Mouse (Mus musculus) adrenal gland, postnatal 10 days (tissue): Measurements from ENCODE around the gene Thumpd2. TPM values are rescaled to one million over a fixed set of nuclear protein-coding genes. Genes with fewer than 3 reads are reported as not detected.

ENCODE experiments used
- DNase-seq: peaks from one replicate; pipeline ENCODE4 v3.0.0; 2021; ENCODE audit warnings: mixed read lengths
- long read RNA-seq, 2 experiments: library from polyadenylated mRNA; stranded (forward); transcript quantifications; one replicate each; pipeline ENCODE4 v2.0.0; 2021
- total RNA-seq, 2 experiments: library from RNA; stranded (reverse); gene quantifications; 2 replicates each; pipeline ENCODE4 v1.2.3; 2021

Thumpd2 gene
- 1 to 10 TPM; 7.7 to 10.0 TPM for total RNA-seq
- long read RNA-seq, experiment 1, transcript Thumpd2-201 (10 exons, 1,833 nt), result major isoform, 23 of 30 reads
- long read RNA-seq, experiment 1, partial matches to known transcripts, result 0 of 30 reads
- long read RNA-seq, experiment 1, other reads (novel, unspliced or antisense), result 7 of 30 reads
- long read RNA-seq, experiment 2, transcript Thumpd2-201 (10 exons, 1,833 nt), result major isoform, 8 of 16 reads
- long read RNA-seq, experiment 2, partial matches to known transcripts, result 1 of 16 reads
- long read RNA-seq, experiment 2, other reads (novel, unspliced or antisense), result 7 of 16 reads

DNA sequence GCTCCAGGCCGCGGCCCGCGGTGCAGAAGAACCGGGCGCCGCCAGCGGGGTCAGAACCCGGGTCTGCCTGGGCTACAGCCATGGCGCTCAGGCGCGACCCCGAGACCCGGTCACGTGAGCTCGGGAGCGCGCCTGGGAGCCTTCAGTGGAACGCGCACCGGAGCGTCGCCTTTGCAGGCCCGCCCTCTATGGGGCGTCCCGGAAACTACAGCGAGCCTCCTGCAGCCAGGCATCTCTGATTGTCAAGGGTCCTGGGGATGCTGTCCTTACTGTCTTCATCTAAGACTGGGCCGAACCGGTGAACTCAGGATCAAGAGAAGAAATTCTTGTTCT lies at the start of gene Thumpd2:
Gene Thumpd2, minus strand, starts transcription at position 104 of the 333 bp plus-strand sequence.
- DNase-seq, result peak; percentile 93

DNA sequence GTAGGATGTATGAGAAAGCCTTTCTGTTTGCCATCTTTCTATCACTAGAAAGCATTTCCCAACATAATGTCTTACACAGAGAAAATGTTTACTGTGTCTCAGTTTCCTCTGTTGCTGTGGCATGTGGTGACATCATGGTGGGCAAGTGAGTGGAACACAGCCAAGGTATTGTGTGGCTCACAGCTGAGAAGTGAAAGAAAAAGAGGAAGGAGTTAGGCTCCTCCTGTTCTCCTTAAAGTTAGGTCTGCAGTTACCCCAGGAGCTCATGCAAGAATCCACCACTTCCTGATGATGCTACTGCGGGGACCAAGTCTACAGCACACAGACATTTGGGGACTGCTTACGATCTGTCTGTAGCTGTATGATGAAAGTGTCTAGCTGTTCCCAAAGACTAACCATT lies 39.4 kb upstream of the Thumpd2 start:
- no peak for DNase-seq

DNA sequence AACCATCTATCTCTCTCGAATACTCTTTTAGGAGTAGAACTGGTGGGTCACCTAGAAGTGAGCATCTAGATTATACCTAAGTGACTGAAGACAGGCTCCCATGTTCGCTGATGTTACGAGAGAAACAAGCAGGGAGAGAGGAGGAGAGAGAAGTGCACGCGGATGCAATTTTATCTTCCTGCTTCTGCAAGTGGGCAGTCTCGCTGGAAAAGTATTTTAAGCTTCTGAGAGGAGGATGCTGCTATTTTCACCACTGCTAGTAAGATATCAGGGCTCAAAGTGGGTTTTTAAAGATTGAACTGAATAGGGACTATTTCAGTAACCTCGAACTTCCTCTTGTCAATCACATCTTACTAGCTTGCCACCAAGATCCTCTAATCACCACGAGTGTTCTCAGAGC lies 38.0 kb upstream of the Thumpd2 start:
- no peak for DNase-seq

DNA sequence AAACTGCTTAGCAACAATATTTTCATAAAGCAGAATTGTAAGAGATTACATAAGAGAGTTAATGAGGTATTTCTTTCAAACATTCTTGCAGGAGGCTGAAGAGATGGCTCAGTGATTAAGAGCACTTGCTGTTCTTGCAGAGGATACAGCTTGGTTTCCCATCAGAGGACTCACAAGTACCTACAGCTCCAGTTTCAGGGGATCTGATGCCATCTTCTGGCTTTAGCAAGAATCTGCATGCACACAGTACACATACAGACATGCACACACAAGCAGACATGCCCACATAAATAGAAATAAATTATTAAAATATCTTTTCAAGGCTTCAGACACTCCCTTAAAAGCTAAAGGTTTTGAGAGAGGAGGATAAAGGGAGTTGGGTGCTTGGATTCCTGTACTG lies 33.6 kb upstream of the Thumpd2 start:
- DNase-seq, result no peak

DNA sequence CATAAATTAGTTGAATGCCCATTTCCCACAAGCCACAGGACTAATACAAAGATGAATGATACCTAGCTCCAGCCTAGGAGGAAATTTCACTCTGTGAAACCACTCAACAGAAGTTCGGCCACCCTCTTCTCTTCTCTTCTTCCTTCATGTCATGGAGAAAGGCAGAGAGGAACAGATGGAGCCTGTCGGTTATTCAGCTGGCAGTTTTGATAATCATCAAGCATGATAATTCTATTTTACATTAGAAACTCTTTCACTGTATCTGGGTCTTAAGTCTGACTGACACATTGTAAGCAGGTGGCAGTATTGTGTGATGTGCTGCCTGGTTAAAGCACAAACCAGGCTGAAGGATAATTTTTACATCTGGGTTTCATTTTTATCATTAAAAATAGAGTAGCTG lies 31.6 kb upstream of the Thumpd2 start:
- DNase-seq, result no peak

DNA sequence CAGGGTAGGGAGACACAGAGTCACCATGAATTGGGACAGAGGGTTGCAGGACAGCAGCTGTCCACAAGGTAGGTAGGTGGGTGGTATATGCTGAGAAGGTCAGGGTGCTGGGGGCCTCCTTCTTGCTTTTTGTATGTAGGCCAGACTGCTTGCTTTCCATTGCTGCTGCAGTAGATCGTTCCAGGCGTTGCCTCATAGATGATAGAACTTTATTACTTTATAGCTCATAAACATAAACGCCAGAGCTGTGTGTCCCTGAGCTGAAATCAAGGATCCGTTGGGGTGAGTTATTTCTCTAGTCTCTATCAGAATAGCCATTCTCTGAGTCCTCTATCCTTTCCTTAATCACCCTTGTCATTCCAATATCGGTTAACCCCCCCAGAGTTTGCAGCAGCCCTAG lies 27.9 kb upstream of the Thumpd2 start:
- no peak for DNase-seq

DNA sequence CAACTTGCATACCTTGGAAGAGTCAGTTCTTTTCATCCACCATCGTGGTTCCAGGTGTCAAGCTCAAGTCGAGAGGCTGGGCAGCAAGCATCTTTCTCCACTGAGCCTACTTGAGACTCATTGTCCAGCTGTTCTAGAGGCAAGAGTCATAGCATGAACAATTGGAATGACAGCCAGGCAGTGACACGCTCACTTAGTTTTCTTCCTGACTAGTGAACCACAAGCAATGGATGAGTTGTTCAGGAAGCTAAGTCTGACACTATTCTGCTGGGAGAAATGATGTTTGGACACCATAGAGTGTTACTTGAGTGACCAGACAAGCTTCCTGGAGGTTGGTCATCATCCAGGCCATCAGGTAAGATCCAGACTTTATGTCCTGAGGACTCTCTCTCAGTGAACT lies 24.0 kb upstream of the Thumpd2 start:
- no peak for DNase-seq

DNA sequence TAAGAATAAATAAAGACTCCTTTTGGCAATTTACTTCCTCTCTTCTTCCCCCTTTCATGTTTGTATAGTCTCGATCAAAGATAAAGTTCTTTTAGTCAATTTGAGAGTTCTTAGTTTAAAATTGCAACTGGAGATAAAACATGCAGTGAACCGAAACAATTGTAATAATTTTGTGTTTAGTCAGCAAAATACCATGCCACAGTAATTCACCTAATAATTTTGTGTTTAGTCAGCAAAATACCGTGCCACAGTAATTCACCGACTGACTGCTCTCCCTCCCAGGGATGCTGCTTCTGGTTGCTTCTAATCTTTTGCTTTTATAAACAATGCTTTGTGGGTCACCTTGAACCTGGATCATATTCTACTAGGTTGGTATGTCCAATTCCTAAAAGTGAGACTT lies 22.9 kb upstream of the Thumpd2 start:
- no peak for DNase-seq

DNA sequence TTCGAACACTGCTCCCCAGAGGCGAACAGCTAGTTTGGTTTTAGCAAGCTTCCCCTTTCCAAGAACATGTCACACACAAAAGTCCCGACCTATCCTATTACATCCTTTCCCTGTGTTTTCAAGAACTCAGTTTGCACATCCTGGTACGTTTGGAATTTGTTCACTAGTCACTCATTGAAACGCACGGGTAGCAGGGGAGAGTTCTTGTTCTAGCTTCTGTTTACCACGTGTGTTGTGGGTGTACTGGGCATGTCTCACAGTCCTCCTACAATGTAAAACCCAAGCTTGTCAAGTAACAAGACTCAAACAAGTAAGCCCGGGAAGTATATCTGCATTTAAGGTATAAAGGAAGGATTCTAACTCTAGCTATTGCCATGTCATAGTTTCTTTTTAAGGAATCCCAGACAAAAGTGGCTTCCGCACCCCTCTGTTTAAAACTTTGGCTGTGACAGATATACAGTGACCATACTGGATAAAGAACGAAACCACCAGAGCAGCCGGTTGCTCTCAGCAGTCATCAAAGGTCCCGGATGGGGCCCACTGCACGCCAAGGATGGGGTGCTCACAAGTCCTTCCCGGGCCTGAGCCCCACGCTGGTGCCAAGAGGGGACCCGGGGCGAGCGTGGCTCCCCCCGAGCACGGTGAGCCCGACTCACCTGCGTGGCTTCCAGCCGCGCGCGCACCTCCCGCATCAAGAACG lies 453 bp downstream of the Thumpd2 start:
- peak; percentile 24 for DNase-seq

DNA sequence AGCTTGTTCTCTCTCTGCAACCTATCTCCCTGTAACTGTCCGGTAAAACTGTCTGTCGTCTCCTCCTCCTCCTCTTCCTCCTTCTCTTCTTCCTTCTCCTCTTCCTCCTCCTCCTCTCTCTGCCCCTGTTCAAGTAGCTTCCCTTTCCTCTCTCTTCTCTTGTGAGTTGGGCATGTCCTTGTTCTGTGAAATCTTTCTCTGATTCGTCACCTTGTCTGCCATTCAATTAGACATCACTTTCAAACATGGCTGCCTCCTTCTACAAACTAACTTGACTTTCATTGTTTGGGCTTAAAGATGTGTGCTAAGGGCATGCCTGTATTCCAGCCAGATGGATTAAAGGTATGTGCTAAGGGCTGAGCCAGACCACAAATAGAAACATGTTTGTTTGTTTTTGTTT lies 1.5 kb downstream of the Thumpd2 start:
- no peak for DNase-seq

DNA sequence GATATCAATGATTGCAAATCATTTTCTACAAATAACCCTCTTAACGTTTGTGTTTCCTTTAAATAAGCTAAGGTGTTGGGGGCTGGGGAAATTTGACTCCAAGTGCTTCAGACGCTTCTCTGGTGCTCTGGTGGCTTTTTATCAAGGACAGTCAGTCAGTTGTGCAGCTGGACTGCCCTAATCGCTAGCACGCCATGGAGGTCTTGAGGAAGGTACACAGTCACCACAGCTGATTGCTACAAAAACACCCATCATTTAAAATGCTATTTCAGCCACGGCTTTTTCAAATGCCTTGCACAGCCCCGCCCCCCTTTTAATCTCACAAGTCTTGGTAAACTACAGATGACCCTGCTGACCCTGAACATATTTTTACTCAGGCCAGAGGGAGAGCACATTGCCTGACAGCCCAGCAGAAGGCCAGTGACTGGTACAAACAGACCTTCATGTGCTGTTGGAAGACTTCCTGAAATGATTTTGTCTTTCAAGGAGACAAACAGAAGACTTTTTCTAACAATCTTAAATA lies 2.5 kb downstream of the Thumpd2 start:
- DNase-seq, result peak; percentile 15

DNA sequence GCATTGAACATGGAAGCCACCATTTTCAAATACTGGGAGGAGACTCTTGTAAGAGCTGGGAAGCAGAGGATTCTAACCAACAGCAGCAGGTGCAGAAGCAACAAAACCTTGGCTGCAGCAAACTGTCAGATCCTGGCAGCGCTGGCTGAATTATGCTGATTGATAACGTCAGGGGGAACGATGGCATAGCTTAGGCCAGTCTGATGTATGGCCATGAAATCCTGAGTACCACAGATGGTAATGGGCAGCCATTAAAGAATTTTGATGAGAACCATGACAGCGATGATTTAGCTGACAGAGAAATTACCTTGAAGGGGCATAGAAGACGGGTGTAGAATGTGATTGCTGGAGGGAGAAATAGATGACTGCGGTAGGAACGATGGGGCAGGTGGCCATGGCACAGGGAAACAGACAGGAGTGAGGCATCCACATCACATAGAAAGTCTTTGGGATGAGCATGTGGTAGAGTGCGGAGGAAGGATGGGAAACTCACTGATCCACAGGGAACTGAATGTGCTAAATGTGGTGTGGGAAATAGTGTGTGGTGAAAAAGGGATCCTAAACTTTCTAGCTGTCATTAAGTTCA lies 8.0 kb downstream of the Thumpd2 start:
- no peak for DNase-seq

DNA sequence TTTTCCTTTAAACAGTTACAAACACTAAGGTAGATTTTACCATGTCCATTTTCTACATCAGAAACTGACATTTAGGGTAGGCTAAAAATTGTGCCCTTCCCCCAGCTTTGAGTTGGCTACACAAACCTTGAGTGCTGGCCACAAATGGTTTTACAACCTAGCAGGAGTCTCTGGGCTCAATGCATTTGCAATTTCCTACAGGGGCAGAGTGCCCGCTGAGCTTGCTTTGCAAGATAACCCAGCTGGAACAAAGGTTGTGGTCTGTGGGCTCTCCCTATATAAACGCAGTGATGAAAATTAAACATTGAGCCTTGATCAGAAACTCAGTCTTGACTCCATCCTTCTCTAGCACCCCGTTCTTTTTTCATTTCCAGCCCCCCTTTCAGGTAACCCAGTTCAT lies 8.8 kb downstream of the Thumpd2 start:
- no peak for DNase-seq

DNA sequence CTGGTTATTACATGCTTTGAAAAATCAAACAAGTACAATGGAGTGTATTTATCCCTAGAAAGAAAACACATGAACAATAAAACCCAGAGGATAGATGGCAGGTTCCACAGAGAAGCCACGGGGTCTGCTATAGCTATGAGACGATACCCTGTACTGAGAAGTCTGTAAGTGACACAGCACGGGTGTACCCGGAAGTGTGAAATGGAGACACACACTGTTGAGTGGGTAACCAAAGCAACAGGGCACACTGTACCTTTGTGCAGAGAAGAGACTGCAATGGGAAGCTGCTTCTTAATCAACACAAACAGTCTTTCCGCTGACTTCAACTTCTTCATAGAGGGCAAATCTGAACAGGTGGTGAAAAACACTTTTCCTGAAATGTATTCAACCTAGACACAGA lies 9.4 kb downstream of the Thumpd2 start:
- no peak for DNase-seq

DNA sequence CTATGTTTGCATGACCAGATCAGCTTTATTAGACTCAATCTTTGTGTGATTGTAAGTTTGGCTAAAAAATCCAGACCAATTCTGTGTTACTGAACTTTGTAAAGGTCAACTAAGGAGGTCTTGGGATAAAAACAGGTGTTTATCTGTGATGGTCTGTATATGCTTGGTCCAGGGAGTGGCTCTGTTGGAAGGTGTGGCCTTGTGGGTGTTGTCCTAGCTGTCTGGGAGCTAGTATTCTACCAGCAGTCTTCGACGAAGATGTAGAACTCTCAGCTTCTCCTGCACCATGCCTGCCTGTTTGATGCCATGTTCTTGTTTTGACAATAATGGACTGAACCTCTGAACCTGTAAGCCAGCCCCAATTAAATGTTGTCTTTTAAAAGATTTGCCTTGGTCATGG lies 11.6 kb downstream of the Thumpd2 start:
- DNase-seq, result no peak

DNA sequence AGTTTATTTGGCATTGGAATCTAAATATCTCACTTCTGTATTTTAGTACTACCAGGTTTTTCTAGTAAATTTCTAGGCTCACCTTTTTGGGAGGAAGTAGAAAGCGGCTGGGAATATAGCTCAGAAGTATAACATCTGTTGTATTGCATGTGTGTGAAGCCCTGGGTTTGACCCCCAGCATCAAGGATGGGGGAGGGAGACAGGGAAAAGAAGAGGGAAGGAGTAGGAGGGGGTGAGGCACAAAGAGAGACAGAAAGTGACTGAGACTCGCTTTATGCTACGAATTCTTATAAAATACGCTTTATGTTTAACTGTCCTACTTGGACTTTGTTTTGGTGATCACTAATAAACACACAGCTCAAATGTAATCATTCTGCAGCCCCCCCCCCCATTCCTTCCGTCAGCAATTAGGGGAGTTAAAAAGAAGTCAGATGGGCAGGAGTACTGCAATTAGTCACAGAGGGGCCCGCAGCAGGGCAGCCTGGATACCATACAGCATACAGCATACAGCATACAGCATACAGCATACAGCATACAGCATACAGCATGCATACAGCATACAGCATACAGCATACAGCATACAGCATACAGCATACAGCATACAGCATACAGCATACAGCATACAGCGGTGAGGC lies 16.8 kb downstream of the Thumpd2 start:
- DNase-seq, result no peak

DNA sequence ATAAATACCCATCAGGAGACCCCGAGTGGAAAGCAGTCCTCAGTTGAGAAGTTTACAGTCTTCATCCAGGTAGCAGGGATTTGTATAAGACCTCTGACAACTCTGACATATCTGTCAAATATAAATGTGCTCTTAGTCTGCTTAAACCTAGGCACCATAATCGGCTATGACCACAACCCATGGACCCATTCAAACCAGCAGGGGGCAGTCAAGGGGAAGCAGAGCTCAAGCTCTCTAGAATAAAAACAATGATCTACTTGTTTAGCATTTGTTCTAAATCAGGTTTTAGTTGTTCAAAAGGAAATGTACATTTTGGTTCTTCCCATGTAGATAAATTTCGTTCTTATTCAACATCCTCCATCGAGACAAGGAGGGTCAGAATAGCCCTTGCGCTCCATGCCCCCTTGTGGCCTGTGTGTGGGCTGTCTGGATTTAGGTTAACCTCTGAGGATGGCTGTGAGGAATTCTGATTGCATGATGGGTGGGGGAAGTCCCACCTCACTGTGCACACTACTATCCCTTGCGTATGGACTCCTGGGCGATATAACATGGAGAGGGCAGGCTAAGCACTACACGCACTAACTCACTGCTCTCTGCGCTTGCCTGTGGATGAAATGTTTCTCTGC lies 19.2 kb downstream of the Thumpd2 start:
- peak; percentile 68 for DNase-seq

DNA sequence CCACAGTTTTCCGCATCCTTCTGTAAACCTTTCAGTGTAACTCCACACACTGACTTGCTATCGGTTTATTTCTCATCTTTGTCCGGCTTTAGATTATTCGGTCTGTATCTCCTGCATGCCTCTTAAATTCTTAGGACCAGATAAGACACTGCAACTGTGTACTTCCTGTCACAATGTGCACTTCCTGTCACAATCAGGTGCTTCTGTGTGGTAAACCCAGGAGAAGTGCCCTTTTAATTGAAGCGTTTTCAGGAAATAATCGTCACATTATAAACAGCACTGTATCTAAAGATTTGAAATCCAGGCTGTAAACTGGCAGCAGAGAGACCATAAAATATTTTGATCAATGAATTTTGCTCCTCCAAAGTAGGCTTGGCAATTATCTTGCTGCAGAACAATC lies 19.8 kb downstream of the Thumpd2 start:
- DNase-seq, result no peak

DNA sequence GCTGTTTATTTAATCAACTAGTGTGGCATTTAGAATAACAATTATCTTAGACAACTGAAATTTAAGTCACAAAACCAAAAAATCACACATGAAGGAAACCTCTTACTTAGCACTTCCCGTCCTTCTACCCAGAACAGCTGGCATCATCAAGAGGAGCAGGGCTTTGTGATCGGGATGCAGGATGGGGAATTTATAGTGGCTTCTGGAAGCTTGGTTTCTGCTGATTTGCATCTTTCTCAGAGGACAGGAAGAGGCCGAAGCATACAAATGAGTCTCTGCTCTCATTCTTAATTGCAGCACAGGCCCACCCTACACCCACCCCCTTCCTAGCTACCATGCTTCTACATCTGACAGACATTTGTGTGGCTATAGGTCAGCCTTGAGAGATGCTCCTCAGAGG lies 20.5 kb downstream of the Thumpd2 start:
- no peak for DNase-seq

DNA sequence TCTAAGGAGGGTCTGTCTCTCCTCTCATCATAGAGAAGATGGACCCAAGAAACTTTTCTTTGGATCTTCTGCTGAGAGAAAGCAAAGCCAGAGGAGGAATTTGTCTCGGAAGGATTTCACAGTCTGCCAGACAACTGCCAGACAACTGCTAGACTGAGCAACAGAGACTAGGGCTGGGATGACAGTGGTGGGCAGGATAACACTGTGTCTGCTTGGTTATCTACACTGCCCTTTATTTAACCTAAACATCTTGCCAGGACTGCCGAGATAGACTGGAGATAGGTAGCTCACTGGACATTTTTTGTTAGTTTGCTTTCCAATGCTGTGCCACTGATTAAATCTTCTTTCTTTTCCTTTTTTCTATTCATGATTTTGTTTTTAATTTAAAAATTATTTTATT lies 23.2 kb downstream of the Thumpd2 start:
- no peak for DNase-seq

DNA sequence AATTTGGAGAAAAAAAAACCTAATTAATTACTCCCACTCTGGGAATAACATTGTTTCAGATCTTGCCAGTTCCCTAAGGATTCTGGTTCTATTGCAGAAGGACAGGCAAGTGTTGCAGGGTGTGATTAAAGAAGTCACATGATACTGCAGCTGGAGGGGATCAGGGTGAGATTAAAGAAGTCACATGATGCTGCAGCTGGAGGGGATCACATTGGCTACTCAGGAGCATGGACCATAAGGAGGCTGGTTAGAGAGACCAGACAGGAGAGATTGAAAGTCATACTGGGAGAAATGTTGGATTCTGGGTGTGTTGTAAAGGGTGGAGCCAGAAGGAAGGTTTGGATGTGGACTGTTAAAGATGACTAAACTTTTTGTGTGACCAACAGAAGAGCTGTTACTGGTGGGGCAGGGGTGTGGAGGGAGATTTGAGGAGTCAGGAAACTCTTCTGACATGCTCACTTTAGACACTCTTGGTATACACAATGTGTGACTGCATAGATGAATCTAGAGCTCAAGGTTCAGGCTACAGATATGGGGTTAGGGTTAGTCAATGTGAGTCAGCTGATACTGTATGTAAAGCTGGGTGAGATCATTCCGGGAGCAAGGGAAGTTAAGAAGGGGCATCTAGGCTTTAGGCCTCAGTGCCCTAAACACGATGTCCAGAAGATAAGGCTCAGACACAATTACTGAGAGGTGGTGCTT lies 26.0 kb downstream of the Thumpd2 start:
- DNase-seq, result no peak

DNA sequence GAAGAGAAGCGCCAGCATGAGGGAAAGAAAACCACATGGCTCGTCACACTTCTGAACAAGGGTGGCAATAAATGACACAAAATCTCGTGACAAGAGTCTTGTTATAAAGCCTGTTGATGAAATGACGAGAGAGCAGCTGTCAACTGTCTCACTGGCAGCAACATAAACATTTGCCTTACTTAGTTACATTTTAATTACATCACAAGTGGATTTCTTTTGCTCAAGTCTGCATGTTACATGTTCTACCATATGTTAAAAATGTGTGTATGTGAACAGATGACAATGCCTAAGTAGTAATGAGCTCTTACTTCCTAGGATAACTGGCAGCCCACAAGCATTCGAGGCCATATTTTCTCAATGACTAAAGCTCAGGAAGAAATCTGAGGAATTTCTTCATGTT lies 29.5 kb downstream of the Thumpd2 start:
- DNase-seq, result no peak
